Mouse (Mus musculus): Measurements from ENCODE around the gene Slc39a11. TPM values are rescaled to one million over a fixed set of nuclear protein-coding genes. Genes with fewer than 3 reads are reported as not detected.
A peak's percentile ranks its signal among the peaks of the same experiment; 100 is the strongest.

Gene Slc39a11
- polyA plus RNA-seq, 1 experiment from 2014 or later: 30.0 TPM

- H3K4me2 ChIP-seq: no peak overlapping the region
- H3K9ac ChIP-seq: no peak overlapping the region
- H3K36me3 ChIP-seq: no peaks in the 10 kb centered on the region
- ATAC-seq (ENCODE audit: insufficient number of reproducible peaks, low FRiP score, low TSS enrichment, low read depth): no peak
- H3K4me1 ChIP-seq: no peaks in the 10 kb centered on the region
- no peak overlapping the region for H3K27ac ChIP-seq
- no peaks in the 10 kb centered on the region for H3K27me3 ChIP-seq
- no peak overlapping the region for H3K4me3 ChIP-seq
- H3K9me3 ChIP-seq: no peaks in the 10 kb centered on the region
- 54% methylated on average over 13 of the region's 13 CpGs for WGBS
Measured at GRCm38 (mm10) chr11:113212390-113213025, 437.4 kb downstream of the Slc39a11 start.

- Histone ChIP-seq H3K9me3 (no peaks in the 10 kb centered on the region), H3K9ac (no peak overlapping the region), H3K4me2 (no peak overlapping the region), H3K27ac (no peak overlapping the region), H3K27me3 (no peaks in the 10 kb centered on the region), H3K4me3 (no peak overlapping the region), H3K36me3 (no peaks in the 10 kb centered on the region), H3K4me1 (no peaks in the 10 kb centered on the region)
- WGBS: 72% methylated on average over 16 of the region's 16 CpGs
- ATAC-seq (ENCODE audit: insufficient number of reproducible peaks, low FRiP score, low TSS enrichment, low read depth): no peak
Measured at GRCm38 (mm10) chr11:113209220-113209878, 440.5 kb downstream of the Slc39a11 start.

GRCm38 (mm10) chr11:113208521-113209072, 441.3 kb downstream of the Slc39a11 start:
- no peak overlapping the region for H3K27ac ChIP-seq
- 59% methylated on average over 18 of the region's 18 CpGs for WGBS
- H3K4me2 ChIP-seq: no peak overlapping the region

GRCm38 (mm10) chr11:113207966-113208365, 441.9 kb downstream of the Slc39a11 start:
- Histone ChIP-seq H3K36me3 (no peaks in the 10 kb centered on the region), H3K4me3 (no peak overlapping the region), H3K4me1 (no peaks in the 10 kb centered on the region), H3K27ac (no peak overlapping the region), H3K4me2 (no peak overlapping the region), H3K27me3 (no peaks in the 10 kb centered on the region), H3K9ac (no peak overlapping the region), H3K9me3 (no peaks in the 10 kb centered on the region)
- 78% methylated on average over 12 of the region's 14 CpGs for WGBS
- ATAC-seq (ENCODE audit: insufficient number of reproducible peaks, low FRiP score, low TSS enrichment, low read depth): no peak

More at GRCm38 (mm10) chr11:113208521-113209072, 441.3 kb downstream of the Slc39a11 start:
- no peaks in the 10 kb centered on the region for H3K36me3 ChIP-seq
- H3K27me3 ChIP-seq: no peaks in the 10 kb centered on the region
- H3K9ac ChIP-seq: no peak overlapping the region
- H3K4me3 ChIP-seq: no peak overlapping the region
- no peaks in the 10 kb centered on the region for H3K9me3 ChIP-seq
- no peaks in the 10 kb centered on the region for H3K4me1 ChIP-seq
- ATAC-seq (ENCODE audit: insufficient number of reproducible peaks, low FRiP score, low TSS enrichment, low read depth): no peak

- Histone ChIP-seq H3K4me1 (peaks cover 1% of the 10 kb centered on the region; the same call in 1 of the 2 replicates), H3K27me3 (no peaks in the 10 kb centered on the region), H3K36me3 (no peaks in the 10 kb centered on the region), H3K27ac (no peak overlapping the region), H3K4me3 (no peak overlapping the region), H3K4me2 (no peak overlapping the region), H3K9me3 (no peaks in the 10 kb centered on the region), H3K9ac (no peak overlapping the region)
- WGBS: 55% methylated on average over 10 of the region's 10 CpGs
- no peak for ATAC-seq (ENCODE audit: insufficient number of reproducible peaks, low FRiP score, low TSS enrichment, low read depth)
Measured at GRCm38 (mm10) chr11:113206099-113206498, 443.8 kb downstream of the Slc39a11 start.

- Histone ChIP-seq H3K4me2 (no peak overlapping the region), H3K27me3 (peaks cover 7% of the 10 kb centered on the region; the same call in 1 of the 2 replicates), H3K36me3 (no peaks in the 10 kb centered on the region), H3K4me1 (peaks cover 15% of the 10 kb centered on the region), H3K9me3 (no peaks in the 10 kb centered on the region), H3K4me3 (no peak overlapping the region), H3K9ac (no peak overlapping the region), H3K27ac (no peak overlapping the region)
- WGBS: 88% methylated on average over 7 of the region's 7 CpGs
- no peak for ATAC-seq (ENCODE audit: insufficient number of reproducible peaks, low FRiP score, low TSS enrichment, low read depth)
Measured at GRCm38 (mm10) chr11:113203008-113203407, 446.9 kb downstream of the Slc39a11 start.

GRCm38 (mm10) chr11:113201470-113201997, 448.3 kb downstream of the Slc39a11 start:
- peak overlapping the region; percentile 85 for H3K9ac ChIP-seq
- peaks cover 20% of the 10 kb centered on the region for H3K4me1 ChIP-seq
- peaks cover 7% of the 10 kb centered on the region; the same call in 1 of the 2 replicates for H3K27me3 ChIP-seq
- WGBS: under 1% methylated on average over 42 of the region's 42 CpGs
- H3K9me3 ChIP-seq: no peaks in the 10 kb centered on the region
- H3K27ac ChIP-seq: peak overlapping the region; percentile 83
- H3K36me3 ChIP-seq: no peaks in the 10 kb centered on the region
- peak; percentile 84 for ATAC-seq (ENCODE audit: insufficient number of reproducible peaks, low FRiP score, low TSS enrichment, low read depth)
- peak overlapping the region; percentile 96 for H3K4me2 ChIP-seq
- peak overlapping the region; percentile 66 for H3K4me3 ChIP-seq

GRCm38 (mm10) chr11:113200901-113201300, 449.0 kb downstream of the Slc39a11 start:
- no peak for ATAC-seq (ENCODE audit: insufficient number of reproducible peaks, low FRiP score, low TSS enrichment, low read depth)
- Histone ChIP-seq H3K4me1 (peaks cover 20% of the 10 kb centered on the region), H3K4me2 (peak overlapping the region; percentile 96), H3K36me3 (no peaks in the 10 kb centered on the region), H3K27ac (peak overlapping the region; percentile 83; the same call in 1 of the 2 replicates), H3K4me3 (peak overlapping the region; percentile 66), H3K9me3 (no peaks in the 10 kb centered on the region), H3K9ac (peak overlapping the region; percentile 85), H3K27me3 (peaks cover 7% of the 10 kb centered on the region; the same call in 1 of the 2 replicates)
- 17% methylated on average over 15 of the region's 15 CpGs for WGBS

GRCm38 (mm10) chr11:113198586-113198985, 451.3 kb downstream of the Slc39a11 start:
- H3K27ac ChIP-seq: no peak overlapping the region
- peak overlapping the region; percentile 13; the same call in 1 of the 2 replicates for H3K4me2 ChIP-seq
- peaks cover 7% of the 10 kb centered on the region; the same call in 1 of the 2 replicates for H3K27me3 ChIP-seq
- WGBS: 65% methylated on average over 15 of the region's 15 CpGs
- no peak for ATAC-seq (ENCODE audit: insufficient number of reproducible peaks, low FRiP score, low TSS enrichment, low read depth)
- peak overlapping the region; percentile 66; the same call in 1 of the 2 replicates for H3K4me3 ChIP-seq
- no peaks in the 10 kb centered on the region for H3K36me3 ChIP-seq
- no peak overlapping the region for H3K9ac ChIP-seq
- peaks cover 31% of the 10 kb centered on the region for H3K4me1 ChIP-seq
- H3K9me3 ChIP-seq: no peaks in the 10 kb centered on the region

GRCm38 (mm10) chr11:113197624-113198023, 452.3 kb downstream of the Slc39a11 start:
- Histone ChIP-seq H3K9me3 (no peaks in the 10 kb centered on the region), H3K27ac (no peak overlapping the region), H3K4me3 (no peak overlapping the region), H3K9ac (no peak overlapping the region), H3K36me3 (no peaks in the 10 kb centered on the region), H3K4me1 (peaks cover 33% of the 10 kb centered on the region), H3K27me3 (peaks cover 7% of the 10 kb centered on the region; the same call in 1 of the 2 replicates), H3K4me2 (no peak overlapping the region)
- 81% methylated on average over 8 of the region's 8 CpGs for WGBS
- no peak for ATAC-seq (ENCODE audit: insufficient number of reproducible peaks, low FRiP score, low TSS enrichment, low read depth)

- WGBS: 78% methylated on average over 19 of the region's 19 CpGs
- no peak overlapping the region for H3K4me3 ChIP-seq
- no peaks in the 10 kb centered on the region for H3K36me3 ChIP-seq
- ATAC-seq (ENCODE audit: insufficient number of reproducible peaks, low FRiP score, low TSS enrichment, low read depth): no peak
- no peaks in the 10 kb centered on the region for H3K9me3 ChIP-seq
- H3K27ac ChIP-seq: 0 out of 2 replicates have a peak overlapping the region, but pooled peaks have one; percentile 17
- H3K4me2 ChIP-seq: no peak overlapping the region
- H3K4me1 ChIP-seq: peaks cover 40% of the 10 kb centered on the region
- no peak overlapping the region for H3K9ac ChIP-seq
- H3K27me3 ChIP-seq: peaks cover 7% of the 10 kb centered on the region; the same call in 1 of the 2 replicates
Measured at GRCm38 (mm10) chr11:113196234-113197007, 453.5 kb downstream of the Slc39a11 start.
